Mouse (Mus musculus): ENCODE measurements at regions not wholly inside any gene's neighbourhood (a gene's known extent, or its start where the extent isn't known, plus 50 kb on each side); places are given as distances from the start of the nearest gene placed in this dataset.

- Histone ChIP-seq H3K27ac (ENCODE audit: low read length) (no peak overlapping the region), H3K9me3 (replicated peaks; ENCODE audit: control insufficient read depth, low read length) (no peaks in the 10 kb centered on the region), H3K4me2 (ENCODE audit: low read depth, low read length) (no peak overlapping the region), H3K4me1 (ENCODE audit: control insufficient read depth, insufficient read depth, low read length) (no peaks in the 10 kb centered on the region), H3K27me3 (ENCODE audit: control insufficient read depth, insufficient read depth, low read length) (no peaks in the 10 kb centered on the region), H3K9ac (ENCODE audit: low read length) (no peak overlapping the region), H3K4me3 (replicated peaks; ENCODE audit: low read length) (no peak overlapping the region), H3K36me3 (ENCODE audit: control insufficient read depth, insufficient read depth, low read length) (no peaks in the 10 kb centered on the region)
- WGBS = 64% methylated on average over 1 of the region's 1 CpGs
- ATAC-seq (ENCODE audit: insufficient read depth, low FRiP score) = no peak
Measured at GRCm38 (mm10) chr6:103177851-103178250, 332.5 kb upstream of the Chl1 start.

- Histone ChIP-seq H3K9me3 (replicated peaks; ENCODE audit: control insufficient read depth, low read length) (no peaks in the 10 kb centered on the region), H3K27ac (ENCODE audit: low read length) (no peak overlapping the region), H3K36me3 (ENCODE audit: control insufficient read depth, insufficient read depth, low read length) (no peaks in the 10 kb centered on the region), H3K27me3 (ENCODE audit: control insufficient read depth, insufficient read depth, low read length) (no peaks in the 10 kb centered on the region), H3K4me1 (ENCODE audit: control insufficient read depth, insufficient read depth, low read length) (no peaks in the 10 kb centered on the region), H3K4me3 (replicated peaks; ENCODE audit: low read length) (no peak overlapping the region), H3K4me2 (ENCODE audit: low read depth, low read length) (no peak overlapping the region), H3K9ac (ENCODE audit: low read length) (no peak overlapping the region)
- ATAC-seq (ENCODE audit: insufficient read depth, low FRiP score) = no peak
Measured at GRCm38 (mm10) chr6:103183355-103183754, 327.0 kb upstream of the Chl1 start.

DNA sequence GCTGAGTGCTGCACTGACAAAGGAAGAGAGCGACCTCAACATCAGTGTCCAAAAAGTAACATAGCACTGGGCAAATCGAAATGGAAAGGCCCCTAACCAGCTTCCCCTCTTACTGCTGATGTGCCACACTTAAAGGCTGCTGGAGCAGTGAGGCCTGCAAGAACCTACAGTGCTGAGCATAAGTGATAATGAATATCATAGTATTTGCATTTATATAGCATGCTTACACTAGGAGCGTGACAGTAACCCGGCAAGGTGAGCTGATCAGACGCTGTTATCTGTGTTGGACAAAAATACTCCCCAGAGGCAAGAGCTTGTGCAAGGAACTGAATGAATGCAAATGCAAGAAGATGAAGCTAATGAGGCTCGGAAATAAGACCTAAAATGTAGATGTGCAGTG lies 313.5 kb upstream of the Chl1 start:
- WGBS = 81% methylated on average over 6 of the region's 6 CpGs
- Histone ChIP-seq H3K27ac (ENCODE audit: low read length) (no peak overlapping the region), H3K4me3 (replicated peaks; ENCODE audit: low read length) (no peak overlapping the region), H3K9ac (ENCODE audit: low read length) (no peak overlapping the region), H3K4me1 (ENCODE audit: control insufficient read depth, insufficient read depth, low read length) (no peaks in the 10 kb centered on the region), H3K9me3 (replicated peaks; ENCODE audit: control insufficient read depth, low read length) (no peaks in the 10 kb centered on the region), H3K27me3 (ENCODE audit: control insufficient read depth, insufficient read depth, low read length) (no peaks in the 10 kb centered on the region), H3K36me3 (ENCODE audit: control insufficient read depth, insufficient read depth, low read length) (no peaks in the 10 kb centered on the region), H3K4me2 (ENCODE audit: low read depth, low read length) (no peak overlapping the region)
- no peak for ATAC-seq (ENCODE audit: insufficient read depth, low FRiP score)

DNA sequence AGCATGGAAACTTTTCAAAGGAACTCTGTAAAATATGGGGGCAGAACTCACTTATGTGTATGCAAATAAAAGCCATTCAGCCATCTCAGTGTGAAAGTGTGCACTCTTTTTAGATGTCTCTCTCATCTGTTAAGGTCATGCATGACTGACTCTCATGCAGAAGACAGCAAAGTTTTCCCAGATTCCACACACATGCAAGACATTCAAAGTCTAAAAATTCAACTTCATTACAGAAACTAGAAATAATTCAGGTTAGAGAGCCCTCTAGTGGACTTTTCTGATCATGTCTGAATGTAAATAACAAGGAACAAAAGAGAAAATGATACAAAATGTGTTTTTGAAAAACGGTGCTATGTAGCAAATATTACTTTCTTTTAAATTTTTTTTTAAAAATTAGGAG lies 308.8 kb upstream of the Chl1 start:
- no peak for ATAC-seq (ENCODE audit: insufficient read depth, low FRiP score)
- Histone ChIP-seq H3K9ac (ENCODE audit: low read length) (no peak overlapping the region), H3K27me3 (ENCODE audit: control insufficient read depth, insufficient read depth, low read length) (no peaks in the 10 kb centered on the region), H3K4me3 (replicated peaks; ENCODE audit: low read length) (no peak overlapping the region), H3K9me3 (replicated peaks; ENCODE audit: control insufficient read depth, low read length) (no peaks in the 10 kb centered on the region), H3K4me1 (ENCODE audit: control insufficient read depth, insufficient read depth, low read length) (no peaks in the 10 kb centered on the region), H3K36me3 (ENCODE audit: control insufficient read depth, insufficient read depth, low read length) (no peaks in the 10 kb centered on the region), H3K4me2 (ENCODE audit: low read depth, low read length) (no peak overlapping the region), H3K27ac (ENCODE audit: low read length) (no peak overlapping the region)
- WGBS = 13% methylated on average over 1 of the region's 1 CpGs

GRCm38 (mm10) chr6:103209202-103209601 lies 301.2 kb upstream of the Chl1 start:
- Histone ChIP-seq H3K27ac (ENCODE audit: low read length) (no peak overlapping the region), H3K4me3 (replicated peaks; ENCODE audit: low read length) (no peak overlapping the region), H3K27me3 (ENCODE audit: control insufficient read depth, insufficient read depth, low read length) (no peaks in the 10 kb centered on the region), H3K4me2 (ENCODE audit: low read depth, low read length) (no peak overlapping the region), H3K9ac (ENCODE audit: low read length) (no peak overlapping the region), H3K4me1 (ENCODE audit: control insufficient read depth, insufficient read depth, low read length) (no peaks in the 10 kb centered on the region), H3K36me3 (ENCODE audit: control insufficient read depth, insufficient read depth, low read length) (no peaks in the 10 kb centered on the region), H3K9me3 (replicated peaks; ENCODE audit: control insufficient read depth, low read length) (no peaks in the 10 kb centered on the region)
- no peak for ATAC-seq (ENCODE audit: insufficient read depth, low FRiP score)

GRCm38 (mm10) chr6:103213160-103213559 lies 297.2 kb upstream of the Chl1 start:
- H3K27me3 ChIP-seq (ENCODE audit: control insufficient read depth, insufficient read depth, low read length) = no peaks in the 10 kb centered on the region
- H3K9ac ChIP-seq (ENCODE audit: low read length) = no peak overlapping the region; the same call in 1 of the 2 replicates
- WGBS = 38% methylated on average over 6 of the region's 6 CpGs
- no peaks in the 10 kb centered on the region for H3K4me1 ChIP-seq (ENCODE audit: control insufficient read depth, insufficient read depth, low read length)
- H3K4me2 ChIP-seq (ENCODE audit: low read depth, low read length) = no peak overlapping the region
- H3K27ac ChIP-seq (ENCODE audit: low read length) = no peak overlapping the region
- no peak overlapping the region for H3K4me3 ChIP-seq (replicated peaks; ENCODE audit: low read length)
- no peaks in the 10 kb centered on the region for H3K36me3 ChIP-seq (ENCODE audit: control insufficient read depth, insufficient read depth, low read length)
- ATAC-seq (ENCODE audit: insufficient read depth, low FRiP score) = no peak
- no peaks in the 10 kb centered on the region for H3K9me3 ChIP-seq (replicated peaks; ENCODE audit: control insufficient read depth, low read length)

DNA sequence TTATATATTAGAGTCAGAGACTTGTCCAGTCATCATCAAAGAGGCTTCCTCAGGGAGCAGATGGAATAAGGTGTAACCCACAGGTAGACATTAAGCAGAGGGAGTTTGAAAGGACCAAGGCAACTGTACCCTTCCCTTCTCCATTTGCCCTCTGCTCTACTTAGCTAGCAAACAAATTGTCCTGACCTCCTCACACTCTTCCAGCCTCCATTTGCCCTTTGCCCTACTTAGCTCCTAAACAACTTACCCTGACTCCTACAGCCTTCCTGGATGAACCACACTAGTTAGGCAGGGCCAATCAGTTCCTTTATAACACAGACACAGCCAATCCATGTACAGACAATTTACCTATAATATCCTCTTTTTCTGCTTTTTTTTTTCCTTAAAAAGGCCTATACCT lies 273.5 kb upstream of the Chl1 start:
- Histone ChIP-seq H3K4me2 (ENCODE audit: low read depth, low read length) (no peak overlapping the region), H3K9ac (ENCODE audit: low read length) (no peak overlapping the region), H3K4me3 (replicated peaks; ENCODE audit: low read length) (no peak overlapping the region), H3K9me3 (replicated peaks; ENCODE audit: control insufficient read depth, low read length) (no peaks in the 10 kb centered on the region), H3K27me3 (ENCODE audit: control insufficient read depth, insufficient read depth, low read length) (no peaks in the 10 kb centered on the region), H3K27ac (ENCODE audit: low read length) (no peak overlapping the region), H3K36me3 (ENCODE audit: control insufficient read depth, insufficient read depth, low read length) (no peaks in the 10 kb centered on the region), H3K4me1 (ENCODE audit: control insufficient read depth, insufficient read depth, low read length) (no peaks in the 10 kb centered on the region)
- no peak for ATAC-seq (ENCODE audit: insufficient read depth, low FRiP score)

GRCm38 (mm10) chr6:103268984-103269383 lies 241.4 kb upstream of the Chl1 start:
- Histone ChIP-seq H3K4me2 (ENCODE audit: low read depth, low read length) (no peak overlapping the region), H3K27ac (ENCODE audit: low read length) (no peak overlapping the region), H3K9ac (ENCODE audit: low read length) (no peak overlapping the region), H3K9me3 (replicated peaks; ENCODE audit: control insufficient read depth, low read length) (no peaks in the 10 kb centered on the region), H3K36me3 (ENCODE audit: control insufficient read depth, insufficient read depth, low read length) (no peaks in the 10 kb centered on the region), H3K4me3 (replicated peaks; ENCODE audit: low read length) (no peak overlapping the region), H3K27me3 (ENCODE audit: control insufficient read depth, insufficient read depth, low read length) (no peaks in the 10 kb centered on the region), H3K4me1 (ENCODE audit: control insufficient read depth, insufficient read depth, low read length) (no peaks in the 10 kb centered on the region)
- ATAC-seq (ENCODE audit: insufficient read depth, low FRiP score) = no peak
- WGBS = 86% methylated on average over 5 of the region's 5 CpGs

GRCm38 (mm10) chr6:103272216-103272615 lies 238.2 kb upstream of the Chl1 start:
- Histone ChIP-seq H3K4me2 (ENCODE audit: low read depth, low read length) (no peak overlapping the region), H3K4me3 (replicated peaks; ENCODE audit: low read length) (no peak overlapping the region), H3K9ac (ENCODE audit: low read length) (no peak overlapping the region), H3K9me3 (replicated peaks; ENCODE audit: control insufficient read depth, low read length) (no peaks in the 10 kb centered on the region), H3K27me3 (ENCODE audit: control insufficient read depth, insufficient read depth, low read length) (no peaks in the 10 kb centered on the region), H3K27ac (ENCODE audit: low read length) (no peak overlapping the region), H3K4me1 (ENCODE audit: control insufficient read depth, insufficient read depth, low read length) (no peaks in the 10 kb centered on the region), H3K36me3 (ENCODE audit: control insufficient read depth, insufficient read depth, low read length) (no peaks in the 10 kb centered on the region)
- no peak for ATAC-seq (ENCODE audit: insufficient read depth, low FRiP score)
- WGBS = 73% methylated on average over 3 of the region's 3 CpGs

- H3K9me3 ChIP-seq (replicated peaks; ENCODE audit: control insufficient read depth, low read length) = no peaks in the 10 kb centered on the region
- H3K4me1 ChIP-seq (ENCODE audit: control insufficient read depth, insufficient read depth, low read length) = no peaks in the 10 kb centered on the region
- H3K4me2 ChIP-seq (ENCODE audit: low read depth, low read length) = no peak overlapping the region
- H3K36me3 ChIP-seq (ENCODE audit: control insufficient read depth, insufficient read depth, low read length) = no peaks in the 10 kb centered on the region
- WGBS = 59% methylated on average over 4 of the region's 4 CpGs
- no peaks in the 10 kb centered on the region for H3K27me3 ChIP-seq (ENCODE audit: control insufficient read depth, insufficient read depth, low read length)
- no peak for ATAC-seq (ENCODE audit: insufficient read depth, low FRiP score)
- no peak overlapping the region for H3K4me3 ChIP-seq (replicated peaks; ENCODE audit: low read length)
- H3K27ac ChIP-seq (ENCODE audit: low read length) = no peak overlapping the region
- no peak overlapping the region for H3K9ac ChIP-seq (ENCODE audit: low read length)
Measured at GRCm38 (mm10) chr6:103275071-103275470, 235.3 kb upstream of the Chl1 start.

All from stomach, embryonic 16.5 days (tissue).